Mouse (Mus musculus): ENCODE measurements at regions not wholly inside any gene's neighbourhood (a gene's known extent, or its start where the extent isn't known, plus 50 kb on each side); places are given as distances from the start of the nearest gene placed in this dataset.

DNA sequence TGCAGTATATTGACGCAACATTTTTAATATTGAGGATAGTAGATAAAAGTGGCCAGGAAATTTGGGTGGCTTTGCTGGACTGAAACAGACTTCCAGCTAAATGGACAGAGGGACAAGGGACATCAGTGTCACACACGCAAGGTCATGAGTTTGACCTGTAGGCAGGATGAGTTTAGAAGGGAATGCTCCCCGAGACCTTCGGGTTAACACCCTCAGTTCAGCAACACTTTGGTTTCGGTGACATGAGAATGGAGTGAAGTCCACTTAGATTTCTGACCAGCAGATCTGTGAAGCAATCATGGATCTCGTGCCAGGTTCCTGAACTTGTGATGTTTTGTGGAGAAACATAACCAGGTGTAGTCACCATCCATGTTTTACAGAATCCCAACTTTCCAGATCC lies 196.3 kb downstream of the Phlda1 start:
- 69% methylated on average over 6 of the region's 6 CpGs for WGBS (ENCODE audit: insufficient replicate concordance)
- no peak for ATAC-seq
- Histone ChIP-seq H3K4me1 (no peaks in the 10 kb centered on the region), H3K27ac (no peak overlapping the region), H3K9me3 (replicated peaks) (no peaks in the 10 kb centered on the region), H3K36me3 (no peaks in the 10 kb centered on the region), H3K4me3 (no peak overlapping the region), H3K9ac (no peak overlapping the region), H3K4me2 (no peak overlapping the region), H3K27me3 (replicated peaks) (no peaks in the 10 kb centered on the region)

GRCm38 (mm10) chr10:111703447-111703846 lies 197.4 kb downstream of the Phlda1 start:
- Histone ChIP-seq H3K27ac (no peak overlapping the region), H3K4me2 (no peak overlapping the region), H3K27me3 (replicated peaks) (no peaks in the 10 kb centered on the region), H3K9ac (no peak overlapping the region), H3K36me3 (no peaks in the 10 kb centered on the region), H3K4me1 (no peaks in the 10 kb centered on the region), H3K4me3 (no peak overlapping the region), H3K9me3 (replicated peaks) (no peaks in the 10 kb centered on the region)
- 57% methylated on average over 3 of the region's 3 CpGs for WGBS (ENCODE audit: insufficient replicate concordance)
- ATAC-seq, result no peak

DNA sequence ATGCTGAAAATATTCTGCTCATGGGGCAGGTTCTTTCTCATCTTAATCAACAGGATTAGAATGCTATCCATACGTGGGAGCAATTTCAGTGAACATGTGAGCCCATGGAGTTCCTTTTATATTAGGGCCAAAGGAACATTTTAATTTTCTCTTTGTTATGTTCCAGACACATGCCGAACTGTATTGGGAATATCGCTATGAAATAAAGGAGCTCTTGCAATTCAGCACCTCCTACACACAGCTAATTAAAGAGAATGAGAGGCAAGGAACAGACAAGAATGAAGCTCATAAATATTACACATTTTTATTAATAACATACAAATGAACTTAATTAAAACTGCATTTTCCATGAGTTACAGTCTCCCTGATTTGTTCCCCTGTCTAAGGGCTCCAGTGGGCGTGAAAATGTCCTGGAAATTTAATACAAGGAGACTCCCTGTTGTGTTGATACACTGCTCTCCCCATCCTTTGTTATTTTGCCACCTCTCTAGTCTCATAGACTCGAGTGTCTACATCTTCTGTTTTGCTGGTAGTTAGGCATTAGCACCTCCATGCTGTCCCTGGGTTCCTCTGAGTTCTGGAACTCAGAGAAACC lies 205.5 kb downstream of the Phlda1 start:
- Histone ChIP-seq H3K27ac (no peak overlapping the region), H3K4me1 (no peaks in the 10 kb centered on the region), H3K4me3 (no peak overlapping the region), H3K9me3 (replicated peaks) (no peaks in the 10 kb centered on the region), H3K9ac (no peak overlapping the region), H3K27me3 (replicated peaks) (no peaks in the 10 kb centered on the region), H3K4me2 (no peak overlapping the region), H3K36me3 (no peaks in the 10 kb centered on the region)
- 61% methylated on average over 5 of the region's 5 CpGs for WGBS (ENCODE audit: insufficient replicate concordance)
- ATAC-seq, result no peak

GRCm38 (mm10) chr10:111712991-111713390 lies 206.9 kb downstream of the Phlda1 start:
- WGBS (ENCODE audit: insufficient replicate concordance), result 73% methylated on average over 7 of the region's 7 CpGs
- no peak overlapping the region for H3K4me2 ChIP-seq
- no peaks in the 10 kb centered on the region for H3K9me3 ChIP-seq (replicated peaks)
- H3K27ac ChIP-seq, result no peak overlapping the region
- no peak overlapping the region for H3K4me3 ChIP-seq
- no peaks in the 10 kb centered on the region for H3K4me1 ChIP-seq
- H3K9ac ChIP-seq, result no peak overlapping the region
- no peaks in the 10 kb centered on the region for H3K27me3 ChIP-seq (replicated peaks)
- no peaks in the 10 kb centered on the region for H3K36me3 ChIP-seq
- no peak for ATAC-seq

DNA sequence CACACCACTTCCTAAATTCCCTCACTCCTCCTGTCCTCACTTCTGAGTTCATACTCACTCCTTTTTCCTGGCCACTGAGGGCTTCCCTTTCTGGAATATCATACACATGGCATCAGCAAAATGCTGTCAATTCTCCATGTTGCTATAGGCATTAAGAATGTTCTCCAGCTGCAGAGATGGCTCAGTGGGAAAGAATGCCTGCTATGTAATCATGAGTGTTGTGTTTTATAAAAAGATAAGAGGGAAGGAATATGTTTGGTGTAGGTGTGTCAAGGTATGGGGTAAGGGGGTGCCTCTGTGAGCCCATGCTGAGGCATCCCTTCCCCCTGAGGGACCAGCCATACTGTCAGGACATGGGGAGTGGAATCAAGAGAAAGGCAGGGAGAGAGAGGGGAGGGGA lies 207.6 kb downstream of the Phlda1 start:
- H3K36me3 ChIP-seq, result no peaks in the 10 kb centered on the region
- H3K4me1 ChIP-seq, result no peaks in the 10 kb centered on the region
- no peak overlapping the region for H3K4me2 ChIP-seq
- H3K27me3 ChIP-seq (replicated peaks), result no peaks in the 10 kb centered on the region
- H3K9me3 ChIP-seq (replicated peaks), result no peaks in the 10 kb centered on the region
- no peak overlapping the region for H3K9ac ChIP-seq
- no peak for ATAC-seq
- no peak overlapping the region for H3K4me3 ChIP-seq
- no peak overlapping the region for H3K27ac ChIP-seq

- Histone ChIP-seq H3K27me3 (replicated peaks) (no peaks in the 10 kb centered on the region), H3K9me3 (replicated peaks) (no peaks in the 10 kb centered on the region), H3K4me2 (no peak overlapping the region), H3K36me3 (no peaks in the 10 kb centered on the region), H3K4me3 (no peak overlapping the region), H3K4me1 (no peaks in the 10 kb centered on the region), H3K9ac (no peak overlapping the region), H3K27ac (no peak overlapping the region)
- ATAC-seq, result no peak
- WGBS (ENCODE audit: insufficient replicate concordance), result 49% methylated on average over 6 of the region's 6 CpGs
Measured at GRCm38 (mm10) chr10:111715172-111715571, 209.1 kb downstream of the Phlda1 start.

- WGBS (ENCODE audit: insufficient replicate concordance), result 66% methylated on average over 5 of the region's 5 CpGs
- Histone ChIP-seq H3K36me3 (no peaks in the 10 kb centered on the region), H3K9me3 (replicated peaks) (no peaks in the 10 kb centered on the region), H3K9ac (no peak overlapping the region), H3K27ac (no peak overlapping the region), H3K4me2 (no peak overlapping the region), H3K4me1 (no peaks in the 10 kb centered on the region), H3K4me3 (no peak overlapping the region), H3K27me3 (replicated peaks) (no peaks in the 10 kb centered on the region)
- ATAC-seq, result no peak
Measured at GRCm38 (mm10) chr10:111719632-111720031, 213.5 kb downstream of the Phlda1 start.

- whole genome bisulfite sequencing (ENCODE audit: insufficient replicate concordance), result 14% methylated on average over 5 of the region's 5 CpGs
- Histone ChIP-seq H3K9ac (no peak overlapping the region), H3K9me3 (replicated peaks) (no peaks in the 10 kb centered on the region), H3K36me3 (no peaks in the 10 kb centered on the region), H3K4me3 (no peak overlapping the region), H3K4me1 (no peaks in the 10 kb centered on the region), H3K27ac (no peak overlapping the region), H3K4me2 (no peak overlapping the region), H3K27me3 (replicated peaks) (no peaks in the 10 kb centered on the region)
- ATAC-seq, result no peak
Measured at GRCm38 (mm10) chr10:111721068-111721467, 215.0 kb downstream of the Phlda1 start.

GRCm38 (mm10) chr10:111723885-111724284 lies 217.8 kb downstream of the Phlda1 start:
- no peak overlapping the region for H3K4me2 ChIP-seq
- H3K27me3 ChIP-seq (replicated peaks), result no peaks in the 10 kb centered on the region
- no peak overlapping the region for H3K27ac ChIP-seq
- no peaks in the 10 kb centered on the region for H3K4me1 ChIP-seq
- H3K36me3 ChIP-seq, result no peaks in the 10 kb centered on the region
- H3K4me3 ChIP-seq, result no peak overlapping the region
- no peak for ATAC-seq
- no peak overlapping the region for H3K9ac ChIP-seq
- WGBS (ENCODE audit: insufficient replicate concordance), result 64% methylated on average over 2 of the region's 2 CpGs
- no peaks in the 10 kb centered on the region for H3K9me3 ChIP-seq (replicated peaks)

- Histone ChIP-seq H3K4me2 (no peak overlapping the region), H3K9me3 (replicated peaks) (no peaks in the 10 kb centered on the region), H3K9ac (no peak overlapping the region), H3K27ac (no peak overlapping the region), H3K4me3 (no peak overlapping the region), H3K4me1 (no peaks in the 10 kb centered on the region), H3K36me3 (no peaks in the 10 kb centered on the region), H3K27me3 (replicated peaks) (no peaks in the 10 kb centered on the region)
- WGBS (ENCODE audit: insufficient replicate concordance), result 53% methylated on average over 7 of the region's 7 CpGs
- ATAC-seq, result no peak
Measured at GRCm38 (mm10) chr10:111724574-111725414, 218.7 kb downstream of the Phlda1 start.

- 0 out of 2 replicates have a peak, but pooled peaks cover 2% of the 10 kb centered on the region for H3K4me1 ChIP-seq
- no peaks in the 10 kb centered on the region for H3K36me3 ChIP-seq
- H3K27me3 ChIP-seq (replicated peaks), result no peaks in the 10 kb centered on the region
- H3K27ac ChIP-seq, result no peak overlapping the region
- H3K9ac ChIP-seq, result no peak overlapping the region
- no peak overlapping the region for H3K4me2 ChIP-seq
- no peaks in the 10 kb centered on the region for H3K9me3 ChIP-seq (replicated peaks)
- no peak overlapping the region for H3K4me3 ChIP-seq
- 66% methylated on average over 3 of the region's 3 CpGs for WGBS (ENCODE audit: insufficient replicate concordance)
- no peak for ATAC-seq
Measured at GRCm38 (mm10) chr10:111736026-111736425, 229.9 kb downstream of the Phlda1 start.

DNA sequence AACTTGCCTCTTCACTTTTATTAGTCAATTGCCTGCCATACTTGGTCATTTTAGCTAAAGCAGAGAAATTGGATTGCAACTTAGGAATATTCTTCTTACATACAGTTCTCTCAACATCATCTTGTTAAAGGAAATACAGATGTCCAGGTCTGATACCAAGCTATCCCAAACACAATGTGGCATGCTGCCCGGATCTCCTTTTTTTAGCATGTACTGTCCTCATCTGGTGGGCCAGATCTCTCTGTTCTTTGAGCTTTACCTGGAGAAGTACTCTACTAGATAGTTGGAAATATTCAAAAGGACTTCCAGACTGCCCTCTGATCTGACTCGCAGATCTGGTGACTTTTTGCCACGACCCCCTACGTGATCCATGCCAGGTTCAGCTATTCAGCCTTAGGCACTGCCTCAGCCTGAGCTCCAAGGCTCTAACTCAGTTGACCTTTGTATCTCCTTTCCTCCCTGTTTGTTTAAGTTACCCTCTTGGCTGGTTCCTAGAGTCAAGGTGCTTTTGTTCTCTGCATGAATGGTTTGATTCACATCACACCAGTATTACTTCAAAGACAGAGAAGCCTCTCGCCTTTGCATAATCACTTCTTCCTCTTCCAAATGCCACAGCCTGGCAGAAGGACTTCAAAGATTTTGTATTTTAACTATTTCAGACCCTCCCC lies 232.9 kb upstream of the Krr1 start:
- H3K4me3 ChIP-seq, result no peak overlapping the region
- H3K9me3 ChIP-seq (replicated peaks), result no peaks in the 10 kb centered on the region
- no peak overlapping the region for H3K4me2 ChIP-seq
- 42% methylated on average over 5 of the region's 5 CpGs for WGBS (ENCODE audit: insufficient replicate concordance)
- no peak overlapping the region for H3K27ac ChIP-seq
- 0 out of 2 replicates have a peak, but pooled peaks cover 2% of the 10 kb centered on the region for H3K4me1 ChIP-seq
- no peaks in the 10 kb centered on the region for H3K27me3 ChIP-seq (replicated peaks)
- ATAC-seq, result no peak
- no peak overlapping the region for H3K9ac ChIP-seq
- no peaks in the 10 kb centered on the region for H3K36me3 ChIP-seq

All from liver, embryonic 12.5 days (tissue).